Mouse (Mus musculus): ENCODE data around the gene Lyzl4.

DNA sequence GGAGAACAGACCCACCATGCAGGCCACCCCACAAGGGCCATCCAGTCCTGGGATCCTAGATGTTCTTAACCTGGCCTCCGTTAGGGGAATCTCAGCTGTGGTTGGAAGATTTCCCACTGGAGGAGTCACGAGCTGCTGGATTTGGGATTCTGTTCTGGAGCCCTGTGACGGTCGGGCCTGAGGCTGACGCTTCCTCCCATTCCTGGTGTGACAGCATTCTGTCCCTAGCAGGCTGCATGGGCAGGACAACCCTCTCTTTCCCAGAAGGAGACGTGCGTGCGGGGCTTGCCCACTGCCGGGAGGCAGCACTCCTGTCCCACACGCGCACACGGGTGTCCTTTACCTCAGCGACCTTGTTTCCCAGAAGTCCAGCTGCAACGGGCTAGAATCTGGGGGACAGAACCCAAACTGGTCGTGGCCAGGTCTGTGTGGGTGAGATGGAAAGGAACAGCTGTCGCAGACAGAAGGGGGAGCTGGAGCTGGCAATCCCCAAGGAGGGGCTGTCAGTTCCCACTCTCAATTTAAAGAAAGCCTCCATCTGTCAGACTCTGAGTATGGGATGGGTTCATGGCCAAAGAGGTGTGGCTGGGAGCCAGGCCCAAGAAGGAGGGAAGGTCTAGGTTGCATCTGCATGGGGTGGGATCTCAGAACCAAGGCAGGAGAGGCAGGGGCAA, 25.2 kb upstream of the Lyzl4 start:
- TF ChIP-seq BHLHE40 (IDR thresholded peaks at IDR 0.05; ENCODE audit: borderline replicate concordance, low read depth, low read length) (no peak), JUND (IDR thresholded peaks at IDR 0.05; ENCODE audit: low read depth, low read length) (no peak), TCF12 (IDR thresholded peaks at IDR 0.05; ENCODE audit: low read depth, low read length) (no peak), CTCF (IDR thresholded peaks at IDR 0.05 in 2 of 3, conservative IDR thresholded peaks at IDR 0.05 in 1 of 3; ENCODE audit: control insufficient read depth in 1 of 3, insufficient read depth in 1 of 3, low read depth in 2 of 3, low read length in 3 of 3, poor library complexity in 1 of 3, severe bottlenecking in 1 of 3) (no peak)
